Mouse (Mus musculus) left cerebral cortex, adult 2 months (tissue): ENCODE results near the gene Pdk2. TPM values are rescaled to one million over a fixed set of nuclear protein-coding genes. Genes with fewer than 3 reads are reported as not detected.

ENCODE experiments used
- DNase-seq, 2 experiments: peaks; one replicate each; pipeline ENCODE4 v3.0.0; 2021 to 2022; ENCODE audit warnings: low spot score in 2 of 2, mixed read lengths in 1 of 2; ENCODE audit errors: extremely low spot score in 1 of 2
- H3K27ac ChIP-seq: fragments of 200-600 bp; 2 replicates; pipeline ENCODE4 v1.8.1; 2022
- H3K4me3 ChIP-seq: fragments of 200-600 bp; 2 replicates; pipeline ENCODE4 v1.8.1; 2022
- CTCF ChIP-seq: fragments of 200-600 bp; IDR thresholded peaks from 2 replicates; pipeline ENCODE4 v1.8.1; 2022; ENCODE audit warnings: antibody characterized with exemption, mild to moderate bottlenecking, moderate library complexity
- intact Hi-C: fragments of 180-260 bp; cut with DNase I; formaldehyde crosslinking; loops from one replicate; pipeline ENCODE4 v1.15.1; 2025
- total RNA-seq, 2 experiments: library from RNA; stranded (reverse); gene quantifications; 2 replicates each; pipeline ENCODE4 v1.2.3; 2021

Pdk2 gene
- total RNA-seq, 2 experiments from 2014 or later, result 109 to 112 TPM

- TF ChIP-seq CTCF, result no peak; the same call in 1 of the 2 replicates
- peak; percentile 80 to 82 for DNase-seq
- intact Hi-C loops, result loop anchor here (1.0 to 10.0 kb wide), 3 partner anchors 10 to 665 kb away; partner anchors contain the start of genes Ankrd40, Luc7l3 and Pdk2
- Histone ChIP-seq H3K27ac (peak overlapping the region; percentile 98), H3K4me3 (peak overlapping the region; percentile 71)
Observed at GRCm38 (mm10) chr11:94989562-94990017, 51.6 kb downstream of the Pdk2 start.

GRCm38 (mm10) chr11:94988780-94989561 is 52.2 kb downstream of the Pdk2 start:
- intact Hi-C loops, result loop anchor here (1.0 kb wide), 1 partner anchor 10 kb away; no protein-coding TSS in a partner anchor
- Histone ChIP-seq H3K27ac (peak overlapping the region; percentile 98), H3K4me3 (peak overlapping the region; percentile 71)
- DNase-seq, result peak in 1 of 2 experiments; percentile 53
- no peak for TF ChIP-seq CTCF

- no peak overlapping the region for H3K4me3 ChIP-seq
- peak overlapping the region; percentile 98 for H3K27ac ChIP-seq
- DNase-seq, result no peak
- no peak for TF ChIP-seq CTCF
- intact Hi-C loops, result no loop called here
Observed at GRCm38 (mm10) chr11:94987851-94988250, 53.3 kb downstream of the Pdk2 start.

- Histone ChIP-seq H3K4me3 (no peak overlapping the region), H3K27ac (peak overlapping the region; percentile 98)
- TF ChIP-seq CTCF, result no peak
- DNase-seq, result no peak
- intact Hi-C loops, result no loop called here
Observed at GRCm38 (mm10) chr11:94987341-94987740, 53.8 kb downstream of the Pdk2 start.

- TF ChIP-seq CTCF, result no peak
- Histone ChIP-seq H3K4me3 (no peak overlapping the region), H3K27ac (no peak overlapping the region; the same call in 1 of the 2 replicates)
- intact Hi-C loops, result no loop called here
- no peak for DNase-seq
Observed at GRCm38 (mm10) chr11:94986435-94986834, 54.7 kb downstream of the Pdk2 start.

- Histone ChIP-seq H3K27ac (no peak overlapping the region), H3K4me3 (no peak overlapping the region)
- intact Hi-C loops, result no loop called here
- no peak for TF ChIP-seq CTCF
- no peak for DNase-seq
Observed at GRCm38 (mm10) chr11:94985822-94986221, 55.3 kb downstream of the Pdk2 start.

GRCm38 (mm10) chr11:94985140-94985539 is 56.0 kb downstream of the Pdk2 start:
- Histone ChIP-seq H3K27ac (no peak overlapping the region), H3K4me3 (no peak overlapping the region)
- intact Hi-C loops, result no loop called here
- no peak for TF ChIP-seq CTCF
- no peak for DNase-seq

GRCm38 (mm10) chr11:94979462-94980179 is 61.5 kb downstream of the Pdk2 start:
- TF ChIP-seq CTCF, result no peak
- intact Hi-C loops, result loop anchor here (1.0 to 5.0 kb wide), 3 partner anchors 10 to 63 kb away; partner anchors contain the start of gene Pdk2
- H3K4me3 ChIP-seq, result peak overlapping the region; percentile 46
- DNase-seq, result no peak
- peak overlapping the region; percentile 82 for H3K27ac ChIP-seq

GRCm38 (mm10) chr11:94978947-94979346 is 62.2 kb downstream of the Pdk2 start:
- peak; percentile 97 to 98 for DNase-seq
- H3K27ac ChIP-seq, result peak overlapping the region; percentile 82
- intact Hi-C loops, result loop anchor here (1.0 to 5.0 kb wide), 3 partner anchors 10 to 63 kb away; partner anchors contain the start of gene Pdk2
- peak overlapping the region; percentile 46 for H3K4me3 ChIP-seq
- TF ChIP-seq CTCF, result peak; percentile 99

GRCm38 (mm10) chr11:94978178-94978915 is 62.8 kb downstream of the Pdk2 start:
- DNase-seq, result no peak
- peak overlapping the region; percentile 82 for H3K27ac ChIP-seq
- no peak for TF ChIP-seq CTCF
- intact Hi-C loops, result loop anchor here (5.0 kb wide), 1 partner anchor 64 kb away; the partner anchor contains the start of gene Pdk2
- peak overlapping the region; percentile 46 for H3K4me3 ChIP-seq

Other genes with a start within 250 kb of the Pdk2 start
- 10 to 100 TPM; 15.2 to 16.9 TPM for gene Col1a1, start 105.1 kb downstream of the Pdk2 start, total RNA-seq
- gene Hils1, start 73.8 kb downstream of the Pdk2 start, total RNA-seq, result not detected
- gene Sgca, start 65.0 kb downstream of the Pdk2 start, total RNA-seq, result under 1 TPM in 1 of 2 experiments, not detected in 1; 0.35 TPM
- 100 to 1,000 TPM; 709 to 735 TPM for gene Ppp1r9b, start 50.3 kb downstream of the Pdk2 start, total RNA-seq
- gene Samd14, start 31.5 kb downstream of the Pdk2 start, total RNA-seq, result 10 to 100 TPM; 25.1 to 30.1 TPM
- 10 to 100 TPM; 17.4 to 17.8 TPM for gene Itga3, start 35.4 kb upstream of the Pdk2 start, total RNA-seq
- not detected for gene Dlx3, start 78.8 kb upstream of the Pdk2 start, total RNA-seq
- not detected for gene Dlx4, start 104.9 kb upstream of the Pdk2 start, total RNA-seq
- not detected for gene Tac4, start 220.2 kb upstream of the Pdk2 start, total RNA-seq